Mouse (Mus musculus) neural tube, embryonic 13.5 days (tissue): ENCODE results near the gene Hip1r. TPM values are rescaled to one million over a fixed set of nuclear protein-coding genes. Genes with fewer than 3 reads are reported as not detected.

Experiments used
- ATAC-seq: fragments of 200-750 bp; cut with Nextera tagmentation; 2 replicates; pipeline ENCODE4 v1.8.0; 2017; ENCODE audit warnings: low read depth, mild to moderate bottlenecking, moderate TSS enrichment, moderate library complexity
- H3K27ac ChIP-seq: fragments of 300-500 bp; sonication (generic); replicated peaks from 2 replicates; pipeline ENCODE4 v1.5.1; 2015; ENCODE audit warnings: moderate library complexity, mild to moderate bottlenecking, inconsistent platforms
- H3K27me3 ChIP-seq: fragments of 300-500 bp; sonication (generic); 2 replicates; pipeline ENCODE4 v1.6.1; 2015; ENCODE audit warnings: mild to moderate bottlenecking, inconsistent platforms
- H3K36me3 ChIP-seq: fragments of 300-500 bp; sonication (generic); 2 replicates; pipeline ENCODE4 v1.6.1; 2015; ENCODE audit warnings: mild to moderate bottlenecking, inconsistent platforms
- H3K4me1 ChIP-seq: fragments of 300-500 bp; sonication (generic); replicated peaks from 2 replicates; pipeline ENCODE4 v1.6.1; 2015; ENCODE audit warnings: inconsistent platforms
- H3K4me2 ChIP-seq: fragments of 300-500 bp; sonication (generic); 2 replicates; pipeline ENCODE4 v1.6.1; 2015; ENCODE audit warnings: inconsistent platforms, mild to moderate bottlenecking, moderate library complexity
- H3K4me3 ChIP-seq: fragments of 300-500 bp; sonication (generic); 2 replicates; pipeline ENCODE4 v1.5.1; 2015; ENCODE audit warnings: mild to moderate bottlenecking, inconsistent platforms
- H3K9ac ChIP-seq: fragments of 300-500 bp; sonication (generic); 2 replicates; pipeline ENCODE4 v1.6.1; 2015; ENCODE audit warnings: moderate library complexity, mild to moderate bottlenecking, inconsistent platforms
- H3K9me3 ChIP-seq: fragments of 300-500 bp; sonication (generic); 2 replicates; pipeline ENCODE4 v1.6.1; 2016; ENCODE audit warnings: inconsistent platforms
- WGBS: fragments of 180-500 bp; shearing (Covaris S2); methylation state at CpG from one replicate; pipeline ENCODE4 v1.1.7; 2015; 5-methylcytosine and 5-hydroxymethylcytosine counted together
- polyA plus RNA-seq: library from polyadenylated mRNA; unstranded; fragments of >200 nt; fragmentation: Nextera tagmentation; extraction: Ambion mirVana; gene quantifications from 2 replicates; pipeline ENCODE4 v1.2.1, GENCODE M21; 2015

The Hip1r gene
- polyA plus RNA-seq, 1 experiment from 2014 or later, result 17.1 TPM

- peaks cover 31% of the 10 kb centered on the region for H3K4me1 ChIP-seq
- no peak overlapping the region for H3K4me3 ChIP-seq
- H3K9me3 ChIP-seq, result no peaks in the 10 kb centered on the region
- peaks cover 41% of the 10 kb centered on the region for H3K36me3 ChIP-seq
- peak overlapping the region; percentile 46; the same call in 1 of the 2 replicates for H3K9ac ChIP-seq
- ATAC-seq, result peak; percentile 9; the same call in 1 of the 2 replicates
- 63% methylated on average over 9 of the region's 9 CpGs for WGBS
- peak overlapping the region; percentile 33 for H3K27ac ChIP-seq
- H3K27me3 ChIP-seq, result no peaks in the 10 kb centered on the region
- H3K4me2 ChIP-seq, result no peak overlapping the region
These were observed 27.8 kb downstream of the Hip1r start for GRCm38 (mm10) chr5:124001274-124001673.

GRCm38 (mm10) chr5:124002876-124003275 lies 29.4 kb downstream of the Hip1r start:
- Histone ChIP-seq H3K27me3 (no peaks in the 10 kb centered on the region), H3K27ac (peak overlapping the region; percentile 64), H3K9me3 (no peaks in the 10 kb centered on the region), H3K4me1 (peaks cover 20% of the 10 kb centered on the region), H3K4me3 (no peak overlapping the region), H3K36me3 (peaks cover 51% of the 10 kb centered on the region), H3K4me2 (no peak overlapping the region), H3K9ac (no peak overlapping the region)
- no peak for ATAC-seq
- WGBS, result 44% methylated on average over 2 of the region's 2 CpGs

GRCm38 (mm10) chr5:124003375-124003774 lies 29.9 kb downstream of the Hip1r start:
- Histone ChIP-seq H3K9me3 (no peaks in the 10 kb centered on the region), H3K4me2 (no peak overlapping the region), H3K9ac (0 out of 2 replicates have a peak overlapping the region, but pooled peaks have one; percentile 34), H3K27me3 (no peaks in the 10 kb centered on the region), H3K4me3 (no peak overlapping the region), H3K27ac (peak overlapping the region; percentile 64), H3K36me3 (peaks cover 56% of the 10 kb centered on the region), H3K4me1 (peaks cover 20% of the 10 kb centered on the region)
- no peak for ATAC-seq
- 48% methylated on average over 4 of the region's 4 CpGs for WGBS

GRCm38 (mm10) chr5:124004356-124005150 lies 31.1 kb downstream of the Hip1r start:
- H3K4me2 ChIP-seq, result no peak overlapping the region
- H3K27ac ChIP-seq, result peak overlapping the region; percentile 52; the same call in 1 of the 2 replicates
- peaks cover 67% of the 10 kb centered on the region for H3K36me3 ChIP-seq
- ATAC-seq, result no peak
- no peaks in the 10 kb centered on the region for H3K27me3 ChIP-seq
- no peak overlapping the region for H3K4me3 ChIP-seq
- H3K9ac ChIP-seq, result no peak overlapping the region
- H3K4me1 ChIP-seq, result peaks cover 21% of the 10 kb centered on the region
- no peaks in the 10 kb centered on the region for H3K9me3 ChIP-seq
- 87% methylated on average over 17 of the region's 17 CpGs for WGBS

GRCm38 (mm10) chr5:124005151-124005500 lies 31.7 kb downstream of the Hip1r start:
- H3K36me3 ChIP-seq, result peaks cover 73% of the 10 kb centered on the region
- H3K27ac ChIP-seq, result peak overlapping the region; percentile 52; the same call in 1 of the 2 replicates
- no peak overlapping the region for H3K4me3 ChIP-seq
- 88% methylated on average over 15 of the region's 15 CpGs for WGBS
- peaks cover 26% of the 10 kb centered on the region for H3K4me1 ChIP-seq
- H3K9ac ChIP-seq, result no peak overlapping the region
- H3K27me3 ChIP-seq, result no peaks in the 10 kb centered on the region
- no peak overlapping the region for H3K4me2 ChIP-seq
- ATAC-seq, result no peak
- no peaks in the 10 kb centered on the region for H3K9me3 ChIP-seq

- Histone ChIP-seq H3K4me3 (no peak overlapping the region), H3K27me3 (no peaks in the 10 kb centered on the region), H3K36me3 (peaks cover 78% of the 10 kb centered on the region), H3K9me3 (no peaks in the 10 kb centered on the region), H3K27ac (0 out of 2 replicates have a peak overlapping the region, but pooled peaks have one; percentile 18), H3K4me1 (peaks cover 31% of the 10 kb centered on the region), H3K4me2 (no peak overlapping the region), H3K9ac (no peak overlapping the region)
- ATAC-seq, result no peak
- WGBS, result 74% methylated on average over 11 of the region's 11 CpGs
These were observed 32.2 kb downstream of the Hip1r start for GRCm38 (mm10) chr5:124005591-124005990.

GRCm38 (mm10) chr5:124006082-124006873 lies 32.9 kb downstream of the Hip1r start:
- no peaks in the 10 kb centered on the region for H3K9me3 ChIP-seq
- no peak overlapping the region for H3K4me2 ChIP-seq
- no peak overlapping the region for H3K4me3 ChIP-seq
- ATAC-seq, result no peak
- H3K27me3 ChIP-seq, result no peaks in the 10 kb centered on the region
- no peak overlapping the region for H3K9ac ChIP-seq
- WGBS, result 89% methylated on average over 26 of the region's 26 CpGs
- peaks cover 76% of the 10 kb centered on the region for H3K36me3 ChIP-seq
- peaks cover 34% of the 10 kb centered on the region for H3K4me1 ChIP-seq
- H3K27ac ChIP-seq, result no peak overlapping the region

GRCm38 (mm10) chr5:124006891-124007491 lies 33.6 kb downstream of the Hip1r start:
- no peak for ATAC-seq
- no peak overlapping the region for H3K4me3 ChIP-seq
- H3K27me3 ChIP-seq, result no peaks in the 10 kb centered on the region
- no peak overlapping the region for H3K27ac ChIP-seq
- WGBS, result 89% methylated on average over 17 of the region's 17 CpGs
- peaks cover 75% of the 10 kb centered on the region for H3K36me3 ChIP-seq
- H3K9me3 ChIP-seq, result no peaks in the 10 kb centered on the region
- no peak overlapping the region for H3K4me2 ChIP-seq
- no peak overlapping the region for H3K9ac ChIP-seq
- peaks cover 39% of the 10 kb centered on the region for H3K4me1 ChIP-seq

GRCm38 (mm10) chr5:124010077-124010476 lies 36.6 kb downstream of the Hip1r start:
- no peak overlapping the region for H3K4me2 ChIP-seq
- no peaks in the 10 kb centered on the region for H3K9me3 ChIP-seq
- no peak overlapping the region for H3K4me3 ChIP-seq
- H3K9ac ChIP-seq, result no peak overlapping the region
- no peak for ATAC-seq
- H3K4me1 ChIP-seq, result peaks cover 56% of the 10 kb centered on the region
- H3K27me3 ChIP-seq, result no peaks in the 10 kb centered on the region
- peak overlapping the region; percentile 91 for H3K27ac ChIP-seq
- 91% methylated on average over 8 of the region's 8 CpGs for WGBS
- H3K36me3 ChIP-seq, result peaks cover 55% of the 10 kb centered on the region

- H3K4me3 ChIP-seq, result peak overlapping the region; percentile 12; the same call in 1 of the 2 replicates
- H3K9ac ChIP-seq, result peak overlapping the region; percentile 62
- H3K27ac ChIP-seq, result peak overlapping the region; percentile 91
- 6% methylated on average over 19 of the region's 19 CpGs for WGBS
- peaks cover 45% of the 10 kb centered on the region for H3K36me3 ChIP-seq
- ATAC-seq, result peak; percentile 60
- no peaks in the 10 kb centered on the region for H3K9me3 ChIP-seq
- H3K27me3 ChIP-seq, result no peaks in the 10 kb centered on the region
- peaks cover 66% of the 10 kb centered on the region for H3K4me1 ChIP-seq
- H3K4me2 ChIP-seq, result peak overlapping the region; percentile 43
These were observed 37.7 kb downstream of the Hip1r start for GRCm38 (mm10) chr5:124010910-124011655.

- Histone ChIP-seq H3K27me3 (no peaks in the 10 kb centered on the region), H3K4me1 (peaks cover 74% of the 10 kb centered on the region), H3K9ac (peak overlapping the region; percentile 62), H3K9me3 (no peaks in the 10 kb centered on the region), H3K36me3 (peaks cover 37% of the 10 kb centered on the region), H3K27ac (peak overlapping the region; percentile 91), H3K4me3 (no peak overlapping the region), H3K4me2 (peak overlapping the region; percentile 43)
- WGBS, result 3% methylated on average over 8 of the region's 8 CpGs
- no peak for ATAC-seq
These were observed 38.5 kb downstream of the Hip1r start for GRCm38 (mm10) chr5:124011927-124012326.
